Mouse (Mus musculus) liver, embryonic 13.5 days (tissue): ENCODE measurements around the gene Pard3b. TPM values are rescaled to one million over a fixed set of nuclear protein-coding genes. Genes with fewer than 3 reads are reported as not detected.

Experiments
- ATAC-seq: fragments of 200-750 bp; cut with Nextera tagmentation; 2 replicates; pipeline ENCODE4 v1.8.0; 2017; ENCODE audit warnings: low read depth, mild to moderate bottlenecking, moderate number of reproducible peaks, moderate library complexity
- DNase-seq: peaks from one replicate; pipeline ENCODE4 v3.0.0; 2022
- H3K27ac ChIP-seq: fragments of 300-500 bp; sonication (generic); 2 replicates; pipeline ENCODE4 v1.5.1; 2015; ENCODE audit warnings: moderate library complexity, mild to moderate bottlenecking, inconsistent platforms
- H3K27me3 ChIP-seq: fragments of 300-500 bp; sonication (generic); 2 replicates; pipeline ENCODE4 v1.6.1; 2015; ENCODE audit warnings: mild to moderate bottlenecking, inconsistent platforms
- H3K36me3 ChIP-seq: fragments of 300-500 bp; sonication (generic); 2 replicates; pipeline ENCODE4 v1.6.1; 2015; ENCODE audit warnings: mild to moderate bottlenecking, inconsistent platforms
- H3K4me1 ChIP-seq: fragments of 300-500 bp; sonication (generic); replicated peaks from 2 replicates; pipeline ENCODE4 v1.6.1; 2015; ENCODE audit warnings: inconsistent platforms
- H3K4me2 ChIP-seq: fragments of 300-500 bp; sonication (generic); 2 replicates; pipeline ENCODE4 v1.6.1; 2015; ENCODE audit warnings: inconsistent platforms, mild to moderate bottlenecking, moderate library complexity
- H3K4me3 ChIP-seq: fragments of 300-500 bp; sonication (generic); replicated peaks from 2 replicates; pipeline ENCODE4 v1.5.1; 2015; ENCODE audit warnings: mild to moderate bottlenecking, inconsistent platforms
- H3K9ac ChIP-seq: fragments of 300-500 bp; sonication (generic); 2 replicates; pipeline ENCODE4 v1.6.1; 2015; ENCODE audit warnings: mild to moderate bottlenecking, inconsistent platforms
- H3K9me3 ChIP-seq: fragments of 300-500 bp; sonication (generic); replicated peaks from 2 replicates; pipeline ENCODE4 v1.6.1; 2016; ENCODE audit warnings: inconsistent platforms
- WGBS: fragments of 180-500 bp; shearing (Covaris S2); methylation state at CpG from one replicate; pipeline ENCODE4 v1.1.7; 2015; ENCODE audit not compliant: insufficient replicate concordance; 5-methylcytosine and 5-hydroxymethylcytosine counted together
- polyA plus RNA-seq: library from polyadenylated mRNA; unstranded; fragments of >200 nt; fragmentation: Nextera tagmentation; extraction: Ambion mirVana; gene quantifications from 2 replicates; pipeline ENCODE4 v1.2.1, GENCODE M21; 2015

The Pard3b gene
- 2.2 TPM in 2 replicates for polyA plus RNA-seq

- Histone ChIP-seq H3K4me3 (peak within 1 kb of the TSS; percentile 70), H3K27ac (no peak within 1 kb of the TSS; the same call in 1 of the 2 replicates), H3K4me1 (0 out of 2 replicates have a peak, but pooled peaks cover 3% of the 10 kb centered on the region), H3K36me3 (no peaks in the 10 kb centered on the region), H3K4me2 (peak within 1 kb of the TSS; percentile 77), H3K27me3 (peaks cover 16% of the 10 kb centered on the region), H3K9me3 (no peaks in the 10 kb centered on the region), H3K9ac (peak within 1 kb of the TSS; percentile 72)
- WGBS = under 1% methylated on average over 60 of the region's 60 CpGs
- DNase-seq (peak; percentile 2), ATAC-seq (peak; percentile 84)
These were observed at the start of gene Pard3b for GRCm38 (mm10) chr1:61638347-61639111. Pard3b (plus strand) TSS chr1:61638824.

DNA sequence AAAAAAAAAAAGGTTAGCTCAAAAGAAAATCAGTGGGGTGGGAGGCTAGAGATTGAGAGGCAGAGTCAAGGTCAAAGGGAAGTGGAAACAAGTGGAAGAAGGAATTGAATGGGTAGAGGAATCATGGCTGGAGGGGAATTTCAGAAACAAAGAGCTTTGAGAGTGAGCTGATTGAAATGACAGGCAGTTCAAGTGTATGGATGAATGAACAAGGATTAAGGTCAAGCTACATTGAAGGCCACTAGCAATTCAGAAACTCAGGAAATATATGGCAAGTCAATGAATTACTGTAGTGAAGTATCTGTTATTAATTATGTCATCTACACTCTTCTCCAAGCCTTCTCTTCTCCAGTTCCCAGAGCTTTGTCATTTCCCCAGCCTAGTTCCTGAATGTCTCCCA lies 22.4 kb upstream of the Pard3b start:
- H3K27ac ChIP-seq = no peak overlapping the region
- H3K4me1 ChIP-seq = no peaks in the 10 kb centered on the region
- H3K9me3 ChIP-seq = no peaks in the 10 kb centered on the region
- no peak for ATAC-seq
- no peak overlapping the region for H3K4me3 ChIP-seq
- no peak overlapping the region for H3K9ac ChIP-seq
- no peaks in the 10 kb centered on the region for H3K36me3 ChIP-seq
- H3K27me3 ChIP-seq = no peaks in the 10 kb centered on the region
- DNase-seq = no peak
- H3K4me2 ChIP-seq = no peak overlapping the region

GRCm38 (mm10) chr1:61620651-61621050 lies 18.0 kb upstream of the Pard3b start:
- Histone ChIP-seq H3K27ac (no peak overlapping the region), H3K27me3 (no peaks in the 10 kb centered on the region), H3K4me1 (no peaks in the 10 kb centered on the region), H3K36me3 (no peaks in the 10 kb centered on the region), H3K4me3 (no peak overlapping the region), H3K9ac (no peak overlapping the region), H3K4me2 (no peak overlapping the region), H3K9me3 (no peaks in the 10 kb centered on the region)
- WGBS = 40% methylated on average over 1 of the region's 1 CpGs
- DNase-seq = no peak
- no peak for ATAC-seq

- Histone ChIP-seq H3K27me3 (no peaks in the 10 kb centered on the region), H3K4me2 (no peak overlapping the region), H3K27ac (no peak overlapping the region), H3K4me1 (no peaks in the 10 kb centered on the region), H3K9ac (no peak overlapping the region), H3K36me3 (no peaks in the 10 kb centered on the region), H3K4me3 (no peak overlapping the region), H3K9me3 (no peaks in the 10 kb centered on the region)
- 17% methylated on average over 2 of the region's 2 CpGs for WGBS
- ATAC-seq (0 out of 2 replicates have a peak, but pooled peaks have one; percentile 12), DNase-seq (no peak)
These were observed 8.8 kb upstream of the Pard3b start for GRCm38 (mm10) chr1:61629857-61630256.

DNA sequence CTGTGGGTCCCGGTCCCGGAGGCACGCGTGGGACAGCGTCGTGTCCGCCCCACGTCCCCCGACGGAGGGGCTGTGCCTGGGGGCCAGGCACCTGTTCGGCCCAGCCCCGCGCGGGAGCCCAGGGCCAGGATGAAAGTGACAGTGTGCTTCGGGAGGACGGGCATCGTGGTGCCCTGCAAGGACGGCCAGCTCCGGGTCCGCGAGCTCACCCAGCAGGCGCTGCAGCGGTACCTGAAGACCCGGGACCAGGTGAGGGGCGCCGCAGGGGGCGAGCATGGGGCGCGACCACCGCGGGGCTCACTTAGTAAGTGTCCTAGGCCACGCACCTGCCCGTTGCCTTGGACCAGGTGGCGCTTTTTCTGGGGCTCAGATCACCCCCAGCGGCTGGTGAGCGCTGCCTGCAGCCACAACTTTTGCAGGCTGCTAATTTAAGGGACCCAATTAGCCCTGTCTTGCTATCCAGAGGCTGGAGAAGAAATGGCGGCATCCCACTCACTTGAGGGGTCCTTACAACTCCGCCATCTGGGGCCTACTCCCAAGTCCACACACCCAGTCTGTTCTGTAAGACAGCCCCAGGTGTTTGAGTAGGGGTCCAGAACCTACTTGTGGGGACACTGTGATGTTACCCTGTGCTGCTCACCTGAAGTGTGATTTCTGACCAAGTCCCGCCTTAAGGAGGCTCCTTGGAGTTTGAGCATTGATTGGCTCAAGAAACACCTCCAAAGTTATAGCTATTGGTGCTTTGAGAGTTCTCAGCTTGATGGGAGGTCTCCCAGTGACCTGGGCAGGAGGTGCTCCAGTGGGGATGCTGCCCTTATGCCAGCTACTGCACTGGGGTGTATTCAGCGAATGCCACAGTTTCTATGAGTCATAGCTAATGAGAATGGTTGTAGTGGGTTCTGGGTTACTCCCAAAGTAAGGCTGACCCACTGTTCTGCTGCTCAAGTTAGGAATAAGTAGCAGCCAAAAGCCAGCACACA lies 780 bp downstream of the Pard3b start:
- peak overlapping the region; percentile 72 for H3K9ac ChIP-seq
- ATAC-seq = peak; percentile 51
- no peaks in the 10 kb centered on the region for H3K36me3 ChIP-seq
- no peak overlapping the region; the same call in 1 of the 2 replicates for H3K27ac ChIP-seq
- peaks cover 16% of the 10 kb centered on the region for H3K27me3 ChIP-seq
- H3K4me2 ChIP-seq = peak overlapping the region; percentile 77
- 0 out of 2 replicates have a peak, but pooled peaks cover 3% of the 10 kb centered on the region for H3K4me1 ChIP-seq
- no peak for DNase-seq
- no peaks in the 10 kb centered on the region for H3K9me3 ChIP-seq
- H3K4me3 ChIP-seq = peak overlapping the region; percentile 70
- 3% methylated on average over 39 of the region's 40 CpGs for WGBS

DNA sequence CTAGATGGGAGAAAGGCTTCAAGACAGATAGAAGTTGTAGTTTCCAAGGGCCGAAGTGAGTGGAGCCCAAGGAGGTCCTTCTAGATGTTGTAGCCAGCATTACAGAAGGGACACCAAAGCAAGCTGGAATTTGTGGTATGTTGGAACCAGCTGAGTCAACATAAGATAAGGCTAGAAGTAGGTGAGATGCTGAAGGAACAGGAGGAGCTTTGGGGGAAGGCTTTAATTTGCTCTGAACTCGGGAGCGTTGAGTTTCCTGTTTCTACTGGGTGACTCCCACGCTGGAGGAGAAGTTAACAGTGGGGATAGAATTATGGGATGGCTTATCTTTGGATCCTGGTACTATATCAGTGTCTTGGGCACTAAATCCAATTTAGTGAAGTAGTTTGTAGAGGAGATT lies 3.3 kb downstream of the Pard3b start:
- WGBS = 22% methylated on average over 4 of the region's 4 CpGs
- Histone ChIP-seq H3K4me2 (no peak overlapping the region), H3K9me3 (no peaks in the 10 kb centered on the region), H3K27ac (no peak overlapping the region), H3K4me1 (0 out of 2 replicates have a peak, but pooled peaks cover 3% of the 10 kb centered on the region), H3K27me3 (peaks cover 16% of the 10 kb centered on the region), H3K4me3 (no peak overlapping the region), H3K36me3 (no peaks in the 10 kb centered on the region), H3K9ac (no peak overlapping the region)
- DNase-seq (no peak), ATAC-seq (no peak)

GRCm38 (mm10) chr1:61645062-61645461 lies 6.4 kb downstream of the Pard3b start:
- Histone ChIP-seq H3K27me3 (no peaks in the 10 kb centered on the region), H3K36me3 (no peaks in the 10 kb centered on the region), H3K4me1 (no peaks in the 10 kb centered on the region), H3K9ac (no peak overlapping the region), H3K9me3 (no peaks in the 10 kb centered on the region), H3K27ac (no peak overlapping the region), H3K4me2 (no peak overlapping the region), H3K4me3 (no peak overlapping the region)
- WGBS = 43% methylated on average over 3 of the region's 3 CpGs
- DNase-seq = no peak
- ATAC-seq = no peak

DNA sequence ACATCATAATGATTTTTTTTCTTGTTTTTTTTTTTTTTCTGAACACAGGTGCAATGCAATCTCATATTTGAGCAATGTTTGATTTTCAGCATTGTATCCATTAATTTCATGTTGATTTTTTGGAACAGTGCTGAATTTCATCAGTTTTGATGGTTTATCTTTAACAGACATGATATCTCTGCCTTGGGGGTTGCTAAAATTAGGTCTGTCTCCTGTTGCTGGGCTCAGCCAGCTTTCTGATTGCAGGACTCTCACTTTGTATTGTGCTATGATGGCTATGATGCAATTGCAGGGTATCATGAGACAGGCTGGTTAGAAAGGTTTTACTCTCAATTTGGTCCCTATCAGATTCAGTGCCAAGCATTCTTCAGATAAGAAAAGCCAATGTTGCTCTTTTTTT lies 11.3 kb downstream of the Pard3b start:
- H3K9ac ChIP-seq = no peak overlapping the region
- no peak overlapping the region for H3K4me2 ChIP-seq
- no peak overlapping the region for H3K4me3 ChIP-seq
- no peaks in the 10 kb centered on the region for H3K27me3 ChIP-seq
- H3K36me3 ChIP-seq = no peaks in the 10 kb centered on the region
- ATAC-seq = no peak
- H3K4me1 ChIP-seq = no peaks in the 10 kb centered on the region
- H3K9me3 ChIP-seq = no peaks in the 10 kb centered on the region
- no peak overlapping the region for H3K27ac ChIP-seq
- no peak for DNase-seq

- no peaks in the 10 kb centered on the region for H3K4me1 ChIP-seq
- ATAC-seq (no peak), DNase-seq (no peak)
- H3K4me2 ChIP-seq = no peak overlapping the region
- H3K27ac ChIP-seq = no peak overlapping the region
- H3K4me3 ChIP-seq = no peak overlapping the region
- H3K27me3 ChIP-seq = no peaks in the 10 kb centered on the region
- no peaks in the 10 kb centered on the region for H3K9me3 ChIP-seq
- H3K9ac ChIP-seq = no peak overlapping the region
- H3K36me3 ChIP-seq = no peaks in the 10 kb centered on the region
- 32% methylated on average over 1 of the region's 1 CpGs for WGBS
These were observed 13.0 kb downstream of the Pard3b start for GRCm38 (mm10) chr1:61651454-61652271.

DNA sequence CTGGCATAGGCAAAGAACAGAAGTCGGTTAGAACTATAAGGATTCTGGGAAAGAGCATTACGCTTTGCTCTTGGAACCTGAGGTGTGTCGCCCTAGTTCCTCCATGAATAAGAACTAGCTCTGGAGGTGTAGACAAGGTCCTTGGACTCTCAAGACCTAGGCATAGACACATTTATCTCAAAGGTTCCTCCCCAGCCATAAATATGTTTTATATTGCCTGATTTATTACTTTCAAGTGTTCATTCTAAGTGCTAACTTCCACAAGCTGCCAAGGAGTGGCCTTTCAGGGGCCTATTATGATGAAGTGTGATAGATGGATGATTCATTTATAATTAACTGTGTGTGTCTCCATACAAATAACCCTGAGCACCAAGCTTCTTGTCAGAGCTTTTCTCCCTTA lies 19.1 kb downstream of the Pard3b start:
- no peak overlapping the region for H3K27ac ChIP-seq

GRCm38 (mm10) chr1:61659931-61660330 lies 21.3 kb downstream of the Pard3b start:
- Histone ChIP-seq H3K27me3 (no peaks in the 10 kb centered on the region), H3K4me3 (no peak overlapping the region), H3K27ac (no peak overlapping the region), H3K36me3 (no peaks in the 10 kb centered on the region), H3K9me3 (no peaks in the 10 kb centered on the region), H3K9ac (no peak overlapping the region), H3K4me2 (no peak overlapping the region), H3K4me1 (no peaks in the 10 kb centered on the region)
- no peak for DNase-seq
- 43% methylated on average over 3 of the region's 3 CpGs for WGBS
- ATAC-seq = no peak

More for the DNA sequence above, 19.1 kb downstream of the Pard3b start:
- Histone ChIP-seq H3K4me1 (no peaks in the 10 kb centered on the region), H3K27me3 (no peaks in the 10 kb centered on the region), H3K4me3 (no peak overlapping the region), H3K9me3 (no peaks in the 10 kb centered on the region), H3K4me2 (no peak overlapping the region), H3K36me3 (no peaks in the 10 kb centered on the region), H3K9ac (no peak overlapping the region)
- 72% methylated on average over 3 of the region's 3 CpGs for WGBS
- no peak for DNase-seq
- ATAC-seq = no peak
